Mouse (Mus musculus) T-helper 1 cell (primary cell): Measurements from ENCODE around the gene Ambra1.
"Not testable (repeated sequence)": the region's sequence is repeated elsewhere in the genome, so short reads cannot be mapped to it uniquely, and the experiment has no call there.

Experiments
- in situ Hi-C: fragments of 300-600 bp; cut with MboI, MseI; formaldehyde crosslinking; loops from one replicate; pipeline ENCODE4 v1.15.1; 2025; ENCODE audit warnings: high pct_unique_total_duplicates

Ambra1 gene

DNA sequence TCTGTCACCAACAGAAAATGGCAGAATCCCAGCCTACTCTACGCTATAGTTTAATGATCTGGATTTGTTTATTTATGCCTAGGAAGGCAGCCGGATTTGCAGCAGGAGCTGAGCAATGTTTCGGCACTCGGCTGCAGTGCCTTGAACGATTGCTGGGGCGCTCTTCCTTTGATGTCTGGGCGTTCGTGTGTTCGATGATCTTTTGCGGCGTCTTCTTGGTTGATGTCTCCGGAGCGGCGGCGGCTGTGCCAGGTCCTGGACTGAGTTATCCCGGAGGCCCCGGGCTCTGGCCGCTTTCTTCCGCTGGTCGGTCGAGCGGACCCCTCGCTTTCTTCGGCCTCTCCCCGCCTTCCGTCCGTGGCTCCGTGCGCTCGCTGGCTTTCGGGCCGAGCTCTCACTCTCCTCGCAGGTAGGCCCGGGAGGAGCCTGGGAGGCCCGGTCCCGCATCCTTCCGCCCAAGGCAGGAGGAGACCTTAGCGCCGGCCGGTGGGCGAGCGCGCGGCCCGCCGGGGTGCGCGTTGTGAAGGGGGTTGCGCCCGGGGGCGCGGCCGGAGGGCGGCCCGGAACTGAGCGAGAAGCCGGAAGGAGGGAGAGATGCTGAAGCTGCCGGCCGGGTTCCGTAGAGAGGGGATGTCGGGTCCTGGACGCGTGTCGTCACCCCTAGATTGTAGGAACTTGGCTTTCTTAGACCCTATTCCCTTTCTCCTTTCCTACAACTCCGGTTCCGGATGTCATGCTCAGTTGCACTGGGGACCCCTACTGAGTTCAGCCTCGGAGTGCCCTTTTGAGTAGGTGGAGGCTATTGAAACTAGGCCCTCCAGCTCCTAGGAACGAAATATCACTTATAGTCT, at the start of gene Ambra1:
Gene Ambra1, plus strand, starts transcription at position 164 of the 851 bp plus-strand sequence.
- in situ Hi-C loops, result no loop called here

DNA sequence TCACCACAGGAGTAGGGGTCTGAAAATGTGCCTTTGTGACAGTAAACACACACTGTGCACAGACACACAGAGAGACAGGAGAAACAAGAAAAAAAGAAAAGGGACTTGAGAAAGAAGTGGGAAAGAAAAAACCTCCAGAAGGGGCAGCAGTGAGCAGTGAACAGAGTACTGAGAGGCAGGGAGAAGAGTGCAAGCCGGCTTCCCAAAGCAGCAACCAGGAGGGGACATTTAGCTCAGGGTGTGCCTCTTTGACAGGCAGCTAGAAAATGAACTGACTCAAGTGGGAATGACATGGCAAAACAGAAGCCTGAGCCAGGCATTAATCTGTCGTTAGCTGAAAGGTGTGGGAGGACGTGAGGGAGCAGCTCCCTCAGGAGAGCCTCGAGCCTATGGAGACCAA, 47.1 kb upstream of the Ambra1 start:
- in situ Hi-C loops, result no loop called here

DNA sequence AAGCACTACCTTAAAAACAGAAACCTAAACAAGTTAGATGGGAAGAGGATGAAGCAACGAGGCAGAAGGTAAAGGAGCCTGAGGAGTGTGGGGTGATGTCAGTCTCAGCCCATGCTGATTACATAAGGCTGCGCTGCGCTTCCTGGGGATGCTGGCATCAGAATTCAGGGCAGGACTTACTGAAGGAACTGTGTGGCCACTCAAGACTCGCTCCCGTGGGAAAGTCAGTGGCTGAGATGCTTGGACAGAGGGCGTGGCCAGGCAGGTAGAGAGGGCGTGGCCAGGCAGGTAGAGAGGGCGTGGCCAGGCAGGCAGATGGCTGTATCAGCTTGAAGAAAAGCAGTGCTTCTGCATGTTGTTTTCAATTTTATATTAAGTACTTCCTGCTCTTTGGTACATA, 46.0 kb upstream of the Ambra1 start:
- in situ Hi-C loops, result no loop called here

DNA sequence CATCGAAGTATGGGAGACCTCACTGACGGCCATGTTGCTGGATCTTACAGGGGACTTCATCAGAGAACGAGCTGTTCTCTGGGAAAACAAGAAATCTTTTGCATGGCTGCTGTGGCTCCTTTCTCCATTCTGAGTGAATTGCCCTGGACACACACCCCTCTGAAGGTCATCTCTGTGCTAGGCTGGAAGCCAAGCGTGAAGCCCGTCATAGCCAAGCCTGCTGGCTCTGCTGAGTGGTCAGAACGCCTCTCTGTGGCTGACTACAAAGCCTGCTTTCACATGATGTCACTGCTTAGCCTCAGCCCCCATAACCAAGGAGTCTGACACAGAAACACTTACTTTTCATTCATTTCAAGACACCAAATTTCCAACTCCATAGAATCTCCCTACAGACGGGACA, 40.5 kb upstream of the Ambra1 start:
- in situ Hi-C loops, result no loop called here

DNA sequence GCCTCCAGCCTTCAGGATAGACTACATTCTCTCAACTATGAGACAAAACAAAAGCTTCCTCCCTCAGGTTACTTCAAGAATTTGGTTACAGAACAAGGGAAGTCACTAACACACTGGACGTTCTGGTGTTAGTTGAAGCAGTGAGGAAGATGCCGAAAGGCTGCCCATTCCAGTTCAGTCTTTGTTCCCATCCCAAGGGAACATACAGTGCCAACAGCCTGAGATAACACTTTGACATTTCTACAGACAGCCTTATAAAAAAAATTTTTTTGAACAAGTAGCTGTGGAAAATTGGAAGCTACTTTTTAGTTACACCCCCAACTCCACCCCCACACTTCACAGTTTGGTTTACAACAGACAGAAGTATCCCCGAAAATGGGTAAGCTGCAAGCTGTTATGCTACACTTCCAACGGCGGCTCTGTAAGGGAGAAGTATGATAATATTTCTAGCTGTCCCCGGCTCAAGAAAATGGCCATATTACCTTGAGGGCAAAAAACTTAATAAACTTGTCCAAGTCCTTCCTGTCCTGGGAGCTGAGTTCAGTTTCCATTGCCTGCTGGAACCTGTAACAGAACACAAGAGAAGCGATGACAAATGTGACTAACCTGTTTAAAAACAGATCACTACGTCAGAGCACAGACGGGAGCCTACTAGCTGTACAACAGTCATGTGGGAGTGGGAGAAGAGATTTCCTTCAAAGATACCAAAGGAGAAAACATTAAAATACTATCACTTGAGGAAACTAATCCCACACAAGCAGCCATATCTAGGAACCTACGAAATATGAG, 34.3 kb upstream of the Ambra1 start:
- in situ Hi-C loops, result loop anchor here (5.0 kb wide), 1 partner anchor 618 kb away; no protein-coding TSS in a partner anchor

DNA sequence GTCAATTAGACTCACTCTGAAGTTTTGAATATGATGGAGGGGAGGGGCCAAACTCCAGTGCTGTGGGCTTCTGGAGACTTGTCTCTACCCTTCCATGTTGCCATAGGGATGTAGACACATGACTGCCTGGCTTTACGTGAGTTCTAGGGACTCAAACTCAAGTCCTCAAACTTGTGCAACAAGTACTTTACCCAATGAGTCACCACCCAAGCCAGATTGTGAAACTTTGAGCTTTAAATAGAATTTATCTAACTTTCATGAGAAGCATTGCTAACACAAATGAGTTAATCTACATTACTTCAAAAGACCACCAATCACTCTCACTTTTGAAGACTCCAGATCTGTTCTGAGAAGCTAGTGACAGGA, 33.7 kb upstream of the Ambra1 start:
- in situ Hi-C loops, result loop anchor here (5.0 kb wide), 1 partner anchor 619 kb away; no protein-coding TSS in a partner anchor

DNA sequence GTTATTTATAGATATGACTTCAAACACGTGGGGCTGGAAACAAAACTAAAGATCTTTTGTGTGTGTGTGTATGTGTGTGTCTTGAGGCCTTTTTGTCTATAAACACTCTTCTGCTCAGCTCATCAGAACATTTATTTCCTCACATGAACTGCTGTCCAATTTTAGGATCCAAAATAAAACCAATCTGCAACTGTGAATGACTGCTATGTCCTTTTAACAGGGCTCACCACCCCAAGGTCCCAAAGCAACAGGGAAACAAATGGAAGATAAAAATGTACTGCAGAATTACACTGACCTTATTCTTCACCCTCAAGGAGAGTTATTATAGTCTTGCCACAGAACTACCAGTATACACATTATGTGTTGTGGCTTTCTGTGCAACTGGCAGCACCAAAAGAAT, 30.7 kb upstream of the Ambra1 start:
- in situ Hi-C loops, result loop anchor here (5.0 kb wide), 1 partner anchor 622 kb away; no protein-coding TSS in a partner anchor

DNA sequence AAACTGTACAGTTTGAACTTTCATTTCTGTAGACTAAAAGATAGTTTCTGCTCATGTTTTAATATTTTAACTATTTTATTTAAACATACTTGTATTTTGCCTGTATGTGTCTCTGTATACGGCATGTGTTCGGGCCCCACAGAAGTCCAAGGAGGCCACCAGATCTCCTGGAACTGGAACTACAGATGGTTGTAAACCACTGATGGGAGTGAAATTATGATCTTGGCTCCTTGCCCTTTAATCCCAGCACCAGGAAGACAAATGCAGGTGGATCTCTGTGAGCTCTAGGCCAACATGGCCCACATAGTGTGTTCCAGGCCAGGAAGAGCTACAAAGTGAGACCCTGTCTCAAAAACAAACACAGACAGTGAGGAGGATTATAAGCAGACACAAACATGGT, 28.6 kb upstream of the Ambra1 start:
- in situ Hi-C loops, result no loop called here

DNA sequence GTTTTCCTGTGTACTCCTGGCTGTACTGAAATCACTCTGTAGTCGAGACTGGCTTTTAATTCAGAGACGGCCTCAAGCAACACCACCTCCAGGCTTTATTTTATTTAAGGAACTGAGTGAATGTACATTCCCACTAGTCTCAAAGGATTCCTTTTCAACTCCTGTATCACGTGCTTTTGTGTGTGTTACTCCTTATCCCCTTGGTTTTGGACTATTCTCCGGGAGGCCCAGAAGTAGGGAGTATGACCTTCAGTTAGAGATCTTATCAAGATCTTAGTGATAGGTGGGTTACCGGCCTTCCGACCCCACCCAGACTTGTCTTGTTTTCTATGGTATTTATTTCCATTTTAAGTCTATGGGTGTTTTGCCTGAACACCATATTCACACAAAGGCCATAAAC, 24.2 kb upstream of the Ambra1 start:
- in situ Hi-C loops, result no loop called here

DNA sequence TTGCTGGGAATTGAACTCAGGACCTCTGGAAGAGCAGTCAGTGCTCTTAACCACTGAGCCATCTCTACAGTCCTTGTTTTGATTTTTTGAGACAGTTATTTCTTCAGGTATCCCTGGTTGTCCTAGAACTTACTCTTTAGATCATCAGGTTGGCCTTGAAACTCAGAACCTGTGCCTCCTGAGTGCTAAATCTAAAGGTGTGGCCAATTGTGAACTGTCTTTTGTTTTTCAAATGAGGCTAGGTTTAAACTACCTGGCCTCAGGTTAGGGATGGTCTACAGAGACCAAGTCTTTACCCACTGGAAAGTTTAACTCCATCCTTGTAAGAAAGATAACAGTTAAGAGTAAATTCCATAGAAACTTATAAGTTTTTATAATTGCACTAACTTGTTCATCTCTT, 23.5 kb upstream of the Ambra1 start:
- in situ Hi-C loops, result no loop called here

DNA sequence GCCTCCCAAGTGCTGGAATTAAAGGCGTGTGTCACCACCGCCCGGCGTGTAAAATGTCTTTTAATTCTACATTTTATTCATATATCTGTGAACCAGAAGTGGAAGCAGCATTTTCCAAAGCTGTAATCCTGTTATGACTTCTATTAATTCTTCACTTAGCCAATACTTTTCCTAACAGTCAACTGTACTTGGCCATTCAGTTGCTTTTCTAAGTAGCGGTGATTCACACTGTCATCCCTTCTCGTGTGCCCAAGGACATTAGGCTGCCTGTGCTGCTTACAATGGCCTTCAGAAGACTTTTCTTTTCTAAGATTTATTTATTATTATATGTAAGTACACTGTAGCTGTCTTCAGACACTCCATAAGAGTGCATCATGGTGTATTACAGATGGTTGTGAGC, 21.6 kb upstream of the Ambra1 start:
- in situ Hi-C loops, result no loop called here

DNA sequence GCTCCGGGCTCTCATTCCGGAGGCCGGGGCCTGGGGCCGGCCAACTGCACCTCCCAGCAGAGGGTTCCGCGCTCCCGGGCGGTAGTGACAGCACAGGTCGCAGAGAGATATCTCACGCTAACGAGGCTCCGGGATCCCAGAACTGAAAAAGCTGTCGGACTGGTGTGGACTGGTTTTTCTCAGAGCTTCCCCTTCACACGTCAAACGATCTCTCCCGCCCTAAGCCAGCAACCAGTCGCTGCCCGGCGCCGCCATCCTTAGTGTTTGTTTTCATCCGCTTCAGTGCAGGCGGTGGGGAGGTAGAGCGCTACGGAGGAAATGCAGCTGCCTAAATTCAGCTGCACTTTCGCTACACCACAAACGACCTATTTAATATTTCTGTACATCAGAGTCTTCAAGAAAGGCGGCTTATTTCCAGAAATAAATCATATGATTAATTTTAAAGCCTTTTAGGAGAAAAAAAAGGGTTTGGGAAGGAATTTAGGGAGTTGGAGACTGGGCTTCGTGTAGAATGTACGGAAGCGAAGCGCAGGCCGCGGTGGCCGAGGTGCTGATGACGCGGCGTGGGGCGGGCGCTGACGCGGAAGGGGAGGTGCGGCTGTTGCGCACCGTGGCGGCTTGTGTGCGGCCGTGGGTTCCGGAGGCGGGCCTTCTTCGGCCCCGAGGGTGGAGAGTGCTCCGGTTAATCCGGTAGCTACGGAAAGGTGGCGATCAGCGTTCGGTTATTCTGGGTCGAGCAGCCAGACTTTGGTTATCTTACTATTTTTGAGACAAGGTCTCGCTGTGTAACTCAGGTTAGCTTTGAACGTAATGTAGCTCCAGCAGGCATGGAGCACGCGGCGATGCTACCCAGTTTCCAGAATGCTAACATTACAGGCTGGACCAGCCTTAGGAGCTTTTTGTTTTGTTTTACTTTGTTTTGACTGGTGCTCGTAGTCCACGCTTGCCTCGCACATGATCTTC, 19.4 kb upstream of the Ambra1 start, which contains the start of the genes Atg13 and Harbi1:
Gene Atg13, minus strand, starts transcription at position 305 of the 963 bp plus-strand sequence.
Gene Harbi1, plus strand, starts transcription at position 581 of the 963 bp plus-strand sequence.
- in situ Hi-C loops, result loop anchor here (10.0 kb wide), 1 partner anchor 724 kb away; the partner anchor contains the start of gene Cry2

DNA sequence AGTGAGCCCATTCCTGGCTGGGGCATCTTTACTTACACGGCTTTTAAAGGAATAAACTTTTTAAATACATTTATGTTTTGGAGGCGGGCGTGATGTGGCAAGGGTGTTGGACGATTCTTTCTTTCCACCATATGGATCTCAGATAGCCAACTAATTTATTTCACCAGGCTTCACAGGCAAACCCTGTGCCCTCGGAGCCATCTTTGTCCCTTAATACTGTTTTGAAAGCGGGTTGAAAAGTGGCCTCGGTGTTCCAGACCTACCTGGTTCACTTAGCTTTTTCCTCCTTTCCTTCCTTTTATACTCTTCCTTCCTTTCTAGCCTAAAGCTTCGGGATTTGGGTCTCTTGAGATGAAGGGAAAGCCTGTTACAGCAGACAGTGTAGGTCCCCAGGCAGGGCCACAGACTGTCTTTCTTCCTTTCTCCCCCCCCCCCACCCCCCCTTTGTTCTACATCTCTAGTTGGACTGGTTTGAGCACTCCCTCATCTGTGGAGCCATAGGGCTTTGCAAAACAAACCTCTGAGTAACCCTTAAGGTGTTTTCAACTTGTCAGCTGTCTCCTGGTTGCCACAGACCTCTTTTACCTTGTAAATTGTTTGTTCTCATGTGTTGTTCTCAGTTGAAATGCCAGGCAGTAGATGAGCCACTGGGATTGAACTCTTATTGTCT, 18.5 kb upstream of the Ambra1 start:
- in situ Hi-C loops, result loop anchor here (10.0 kb wide), 1 partner anchor 723 kb away; the partner anchor contains the start of gene Cry2

DNA sequence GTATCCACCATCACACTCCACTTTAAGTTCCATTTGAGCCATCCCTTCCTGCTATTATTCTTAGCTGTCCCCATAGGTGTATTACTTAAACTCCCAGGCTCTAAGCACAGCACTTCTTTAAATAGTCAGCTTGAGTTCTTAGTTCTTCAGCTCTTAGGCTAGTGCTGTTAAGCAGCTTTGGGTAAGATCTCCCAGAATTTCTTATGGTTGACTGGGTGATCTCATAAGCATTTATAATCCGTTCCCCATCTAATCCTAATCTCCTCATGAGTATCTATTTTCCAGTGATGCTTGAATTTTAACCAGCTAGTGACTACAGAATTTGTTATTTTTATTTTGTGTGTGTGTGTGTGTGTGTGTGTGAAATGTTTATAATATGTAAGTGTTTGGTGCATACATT, 15.0 kb upstream of the Ambra1 start:
- in situ Hi-C loops, result loop anchor here (10.0 kb wide), 1 partner anchor 720 kb away; the partner anchor contains the start of gene Cry2

DNA sequence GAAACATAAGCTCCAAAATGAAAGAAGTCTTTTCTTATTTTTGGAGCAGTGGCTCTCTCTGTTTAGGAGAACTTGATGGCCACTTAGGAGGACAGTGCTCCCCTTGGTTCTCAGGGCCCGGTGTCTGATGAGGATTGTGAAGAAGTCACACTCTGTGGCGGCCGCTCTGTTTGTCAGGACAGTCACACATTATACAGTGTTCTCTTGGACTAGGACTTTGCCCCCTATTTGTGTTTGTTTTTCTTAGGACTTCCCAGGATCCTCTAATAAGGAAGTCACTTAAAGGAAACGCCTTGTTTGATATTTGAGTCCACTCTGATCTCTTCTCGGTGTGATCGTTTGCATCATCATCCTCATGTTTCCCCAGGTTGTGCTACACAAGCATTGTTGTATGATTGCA, 11.7 kb upstream of the Ambra1 start:
- in situ Hi-C loops, result loop anchor here (10.0 kb wide), 1 partner anchor 717 kb away; the partner anchor contains the start of gene Cry2

DNA sequence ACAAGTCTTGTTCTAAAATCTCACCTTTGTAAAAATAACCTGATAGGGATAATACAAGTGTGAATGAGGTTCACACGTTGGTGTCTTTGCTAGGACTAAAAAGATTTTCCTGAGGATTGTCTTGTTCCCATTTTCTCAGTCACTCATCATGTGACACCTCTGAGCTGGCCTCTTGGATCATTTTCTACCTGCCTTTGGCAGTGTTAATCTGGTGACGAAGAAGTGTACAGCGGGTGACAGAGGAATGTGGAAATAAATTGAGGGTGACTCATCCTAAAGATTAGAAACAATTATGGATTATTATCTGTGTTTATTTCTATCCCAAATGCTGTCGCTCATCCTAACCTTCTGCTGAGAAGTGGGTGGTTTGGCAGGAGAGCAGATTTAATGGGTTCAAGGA, 6.6 kb upstream of the Ambra1 start:
- in situ Hi-C loops, result no loop called here

DNA sequence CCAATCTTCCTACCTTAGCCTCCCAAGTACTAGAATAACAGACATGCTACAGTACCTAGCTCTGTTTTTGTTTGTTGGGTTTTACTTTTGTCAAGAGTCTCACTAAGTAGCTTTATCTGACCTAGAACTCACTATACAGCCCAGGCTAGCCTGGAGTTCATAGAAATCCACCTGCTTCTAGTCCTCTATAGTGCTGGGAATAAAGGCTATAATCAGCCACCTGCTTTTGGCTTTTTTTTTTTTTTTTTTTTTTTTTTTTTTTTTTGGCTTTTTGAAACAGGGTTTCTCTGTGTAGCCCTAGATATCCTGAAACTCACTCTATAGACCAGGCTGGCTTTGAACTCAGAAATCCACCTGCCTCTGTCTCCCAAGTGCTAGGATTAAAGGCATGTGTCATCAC, 6.0 kb upstream of the Ambra1 start:
- in situ Hi-C loops, result no loop called here

DNA sequence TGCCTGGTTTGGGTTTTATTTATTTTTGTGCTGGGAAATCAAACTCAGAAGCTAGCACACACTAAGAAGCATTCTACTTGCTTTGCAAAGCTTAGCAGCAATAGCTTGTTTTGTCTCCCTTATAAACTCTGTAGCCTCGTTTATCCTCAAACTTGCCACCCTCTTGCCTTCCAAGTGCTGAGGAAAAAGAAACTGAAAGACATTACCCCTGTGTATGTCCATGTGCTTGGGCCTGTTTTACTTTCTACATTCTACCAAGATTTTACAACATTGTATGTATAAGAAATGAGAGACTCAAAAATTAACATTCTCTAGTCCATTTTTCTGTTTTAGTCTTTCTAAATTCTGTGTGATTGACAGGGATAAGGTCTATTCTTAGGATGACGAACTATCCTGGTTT, 5.2 kb upstream of the Ambra1 start:
- in situ Hi-C loops, result no loop called here

DNA sequence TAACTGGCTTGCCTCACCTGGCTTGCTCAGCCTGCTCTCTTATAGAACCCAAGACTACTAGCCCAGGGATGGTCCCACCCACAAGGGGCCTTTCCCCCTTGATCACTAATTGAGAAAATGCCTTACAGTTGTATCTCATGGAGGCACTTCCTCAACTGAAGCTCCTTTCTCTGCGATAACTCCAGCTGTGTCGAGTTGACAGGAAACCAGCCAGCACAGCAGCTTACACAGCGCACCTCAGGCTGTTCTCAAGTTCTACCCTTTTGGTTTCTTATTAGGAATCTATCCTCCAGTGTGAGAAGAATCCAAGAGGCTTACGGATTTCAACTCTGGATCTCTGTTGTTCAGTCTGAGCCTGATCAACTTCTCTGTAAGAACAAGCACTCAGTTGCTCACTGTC, 4.5 kb upstream of the Ambra1 start:
- in situ Hi-C loops, result not testable (repeated sequence)

DNA sequence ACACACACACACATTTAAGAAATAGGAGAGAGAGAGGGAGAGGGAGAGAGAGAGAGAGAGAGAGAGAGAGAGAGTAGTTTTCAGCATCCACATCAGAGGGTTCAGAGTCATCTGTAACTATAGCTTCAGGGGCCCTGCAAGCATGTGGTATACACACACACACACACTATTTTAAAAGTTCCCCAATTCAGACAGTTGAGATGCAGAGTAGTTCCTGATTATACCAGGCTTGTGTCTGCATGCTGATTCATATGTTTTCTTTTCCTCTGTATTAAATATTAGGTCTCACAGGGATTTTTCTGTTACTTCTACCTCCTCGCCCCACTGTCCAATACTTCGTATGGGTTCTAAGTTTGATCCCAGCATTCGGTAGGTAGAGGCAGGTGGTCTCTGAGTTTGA, 2.9 kb upstream of the Ambra1 start:
- in situ Hi-C loops, result no loop called here

DNA sequence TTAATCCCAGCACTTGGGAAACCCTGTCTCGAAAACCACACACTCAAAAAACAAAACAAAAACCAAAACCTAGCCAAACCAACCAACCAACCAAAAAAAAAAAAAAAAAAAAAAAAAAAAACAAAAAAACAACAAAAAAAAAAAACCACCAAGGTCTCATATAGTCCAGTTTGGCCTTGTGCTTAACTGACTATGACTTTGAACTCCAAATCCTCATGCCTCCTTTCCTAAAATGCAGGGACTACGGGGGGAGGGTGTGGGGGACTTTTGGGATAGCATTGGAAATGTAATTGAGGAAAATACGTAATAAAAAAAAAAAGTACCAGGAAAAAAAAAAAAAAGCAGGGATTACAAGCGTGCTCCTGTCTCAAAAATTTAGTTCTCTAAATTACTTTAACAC, 363 bp upstream of the Ambra1 start:
- in situ Hi-C loops, result no loop called here
